Mouse (Mus musculus) right cerebral cortex, adult 18-20 months (tissue): ENCODE measurements around the gene Alg5.
"Not testable (repeated sequence)": the region's sequence is repeated elsewhere in the genome, so short reads cannot be mapped to it uniquely, and the experiment has no call there.

Experiments used
- DNase-seq: peaks from one replicate; pipeline ENCODE4 v3.0.0; 2022; ENCODE audit warnings: mixed read lengths

Alg5 gene

DNA sequence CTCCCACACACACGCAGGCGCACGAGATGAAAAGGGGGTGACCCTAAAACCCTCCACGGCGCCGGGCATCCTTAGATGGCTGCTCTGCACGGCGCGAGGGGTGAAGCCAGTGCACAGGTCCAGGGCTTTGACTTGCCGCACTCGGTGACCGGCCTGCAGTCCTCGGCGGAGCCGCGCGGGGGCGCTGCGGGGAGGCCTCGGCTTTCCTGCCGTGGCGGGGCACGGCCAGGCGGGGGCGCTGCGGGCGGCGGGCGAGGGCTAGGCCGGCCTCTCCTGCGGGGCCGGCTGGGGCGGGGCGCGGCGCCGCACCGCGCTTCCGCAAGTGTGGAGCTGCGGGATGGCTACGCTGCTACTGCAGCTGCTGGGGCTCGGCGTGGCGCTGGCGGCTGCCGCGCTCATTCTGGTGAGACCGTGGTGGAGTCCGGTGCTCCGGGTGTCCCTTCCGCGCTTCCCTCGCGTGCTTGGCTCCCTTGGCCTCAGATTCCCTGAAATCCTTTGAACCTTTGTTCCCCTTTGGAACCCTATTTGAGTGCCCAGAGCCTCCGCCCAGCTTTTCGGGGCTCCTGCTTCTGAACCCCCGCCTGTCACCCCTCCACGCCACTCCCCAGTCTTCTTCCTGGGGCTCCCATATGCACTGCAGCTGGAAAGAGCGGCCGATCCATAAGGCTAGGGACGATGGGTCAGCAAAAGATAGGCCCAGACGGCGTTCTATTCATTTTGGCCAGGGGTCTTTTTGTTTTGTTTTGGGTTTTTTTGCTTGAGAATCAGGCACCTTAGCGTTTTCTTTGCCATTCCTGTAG is at the start of gene Alg5, which contains the start of gene Exosc8:
Gene Alg5, plus strand, starts transcription at position 293 of the 800 bp plus-strand sequence.
Gene Exosc8, minus strand, starts transcription at position 147 of the 800 bp plus-strand sequence.
- DNase-seq: peak; percentile 86

GRCm38 (mm10) chr3:54687245-54687644 is 48.1 kb upstream of the Alg5 start:
- no peak for DNase-seq

DNA sequence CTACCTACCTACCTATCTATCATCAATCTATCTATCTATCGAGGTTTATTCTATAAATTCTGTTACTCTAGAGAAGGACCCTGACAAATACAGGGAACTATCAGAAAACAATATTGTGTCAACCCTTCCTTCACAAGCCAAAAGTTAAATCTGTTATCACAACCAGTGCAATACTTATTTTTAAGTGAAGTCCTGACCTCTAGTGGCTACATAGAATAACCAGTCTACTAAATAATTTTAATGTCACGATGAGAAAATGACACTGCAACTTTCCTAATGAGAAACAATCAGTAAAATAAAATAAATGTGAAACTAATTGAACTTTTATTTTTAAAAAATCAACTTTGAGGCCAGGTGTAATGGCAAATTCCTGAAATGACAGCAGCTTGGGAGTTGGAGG is 46.2 kb upstream of the Alg5 start:
- DNase-seq: no peak

DNA sequence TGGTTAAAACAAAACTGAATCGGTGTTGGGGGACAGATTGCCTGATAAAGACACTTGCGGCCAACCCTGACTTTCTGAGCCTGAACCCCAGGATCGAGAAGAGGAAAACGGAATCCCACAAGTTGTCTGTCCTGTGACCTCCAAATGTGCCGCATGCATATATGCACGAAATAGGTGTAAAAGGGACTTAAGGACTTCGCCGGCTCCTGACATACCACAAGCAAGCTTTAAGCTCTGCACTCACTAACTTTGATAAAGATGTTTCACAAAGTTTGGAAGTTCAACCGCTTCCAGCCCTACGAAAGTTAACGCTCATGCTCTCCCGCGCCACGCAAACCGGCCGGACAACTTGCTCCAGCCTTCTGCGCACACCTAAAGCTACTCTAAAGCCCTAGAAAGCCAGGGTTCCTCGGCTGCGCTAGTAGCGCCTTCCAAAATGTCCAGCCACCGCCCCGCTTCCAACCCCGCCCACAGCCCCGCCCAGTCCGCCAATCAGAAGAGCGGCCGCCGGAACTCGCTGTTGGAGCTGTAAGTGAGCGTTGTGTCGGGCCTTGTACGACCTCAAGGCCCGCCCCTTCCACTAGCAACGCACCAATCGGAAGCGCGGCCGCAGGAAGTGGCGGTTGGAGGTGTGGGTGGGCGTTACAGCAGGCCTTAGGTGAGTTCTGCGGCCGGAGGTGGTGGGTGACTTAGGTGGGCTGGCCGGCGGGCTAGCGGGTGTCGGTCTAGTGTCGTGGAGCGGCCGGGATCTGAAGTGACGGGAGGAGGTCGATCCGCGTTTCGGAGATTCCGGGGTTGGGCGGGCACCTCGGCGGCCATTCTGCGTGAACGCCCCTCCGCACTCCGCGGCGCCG is 42.9 kb upstream of the Alg5 start, which contains the start of gene Supt20:
Gene Supt20, plus strand, starts transcription at position 606 of the 854 bp plus-strand sequence.
- peak; percentile 95 for DNase-seq

DNA sequence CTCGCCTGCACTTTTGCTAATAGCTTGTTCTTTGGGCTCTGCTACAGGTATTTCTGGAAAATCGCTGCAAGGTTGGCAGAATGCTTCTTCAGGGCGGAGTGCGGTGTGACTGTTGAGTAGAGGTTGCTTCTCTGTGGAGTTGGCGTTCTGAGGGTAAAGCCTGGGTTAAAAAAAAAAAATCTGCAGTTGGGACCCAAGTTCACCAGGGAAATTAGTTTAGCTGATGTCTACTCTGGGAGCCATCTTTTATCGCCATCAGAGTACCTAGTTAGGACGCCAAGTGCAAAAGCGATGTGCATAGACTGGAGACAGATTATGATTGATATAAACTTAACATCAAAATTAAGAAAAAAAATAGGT is 42.3 kb upstream of the Alg5 start:
- no peak for DNase-seq

DNA sequence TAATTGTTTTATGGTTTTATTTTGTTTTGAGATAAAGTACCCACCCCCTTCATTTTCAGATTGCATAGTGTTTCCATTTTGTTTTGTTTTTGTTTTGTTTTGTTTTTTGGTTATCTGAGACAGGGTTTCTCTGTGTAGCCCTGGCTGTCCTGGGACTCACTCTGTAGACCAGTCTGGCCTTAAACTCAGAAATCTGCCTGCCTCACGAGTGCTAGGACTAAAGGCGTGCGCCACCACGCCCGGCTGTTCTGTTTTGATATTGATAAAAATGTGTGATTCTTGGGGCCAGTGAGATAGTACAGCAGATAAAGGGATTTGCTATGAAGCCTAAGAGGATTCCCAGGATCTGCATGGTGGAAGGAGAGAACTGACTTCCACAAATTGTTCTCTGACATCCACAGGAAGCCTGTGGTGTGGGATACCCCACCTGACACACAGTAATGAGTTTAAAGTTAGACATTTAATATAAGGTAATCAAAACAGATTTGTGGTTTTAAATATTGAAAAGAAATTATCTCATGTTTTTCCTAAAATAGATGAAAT is 35.5 kb upstream of the Alg5 start:
- no peak for DNase-seq

DNA sequence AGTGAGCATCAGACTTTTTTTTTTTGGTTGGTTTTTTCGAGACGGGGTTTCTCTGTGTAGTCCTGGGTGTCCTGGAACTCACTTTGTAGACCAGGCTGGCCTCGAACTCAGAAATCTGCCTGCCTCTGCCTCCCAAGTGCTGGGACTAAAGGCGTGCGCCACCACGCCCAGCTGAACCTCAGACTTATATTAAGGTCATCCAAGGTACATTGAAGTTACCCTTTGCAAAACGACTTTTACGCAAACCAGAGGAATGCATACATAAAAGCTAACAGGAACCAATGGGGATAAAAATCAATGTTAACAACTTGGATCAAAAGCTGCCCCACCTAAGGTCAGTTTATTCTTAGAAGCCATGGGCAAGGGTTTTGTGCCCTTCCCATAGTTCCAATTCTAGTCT is 31.2 kb upstream of the Alg5 start:
- DNase-seq: not testable (repeated sequence)

DNA sequence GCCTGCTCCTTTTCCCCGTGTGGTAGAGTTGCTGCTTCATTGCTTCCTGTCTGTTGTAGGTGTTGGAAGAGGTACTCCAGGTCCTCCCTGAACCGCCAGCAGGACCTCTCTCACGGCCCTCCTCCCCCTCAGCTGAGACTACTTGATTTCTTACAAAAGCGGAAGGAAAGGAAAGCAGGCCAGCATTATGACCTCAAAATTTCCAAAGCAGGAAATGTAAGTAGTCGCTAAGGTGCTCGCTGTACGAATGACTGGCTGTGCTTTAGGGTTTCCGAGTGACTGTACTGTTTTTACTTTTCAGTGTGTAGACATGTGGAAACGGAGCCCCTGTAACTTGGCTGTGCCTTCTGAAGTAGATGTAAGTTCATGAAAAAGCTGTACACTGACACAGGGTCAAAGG is 26.4 kb upstream of the Alg5 start:
- no peak for DNase-seq

DNA sequence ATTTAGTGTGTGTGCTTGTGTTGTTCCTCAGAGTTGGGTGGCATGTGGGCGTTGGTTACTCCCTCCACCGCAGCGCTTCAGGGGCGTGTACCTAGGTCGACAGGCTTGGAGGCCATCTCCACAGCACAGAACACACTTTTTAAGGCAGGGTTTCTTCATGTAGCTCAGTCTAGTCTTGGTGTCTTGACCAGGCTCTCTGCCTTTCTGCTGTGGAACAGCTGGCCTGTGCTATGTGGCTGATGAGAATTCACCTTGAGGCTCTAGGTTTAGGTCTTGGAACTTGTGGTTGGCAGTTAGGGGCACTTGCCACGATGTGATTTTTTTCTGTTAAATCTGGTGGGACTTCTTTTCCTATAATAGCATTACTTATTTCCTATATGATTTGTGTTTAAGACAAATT is 21.1 kb upstream of the Alg5 start, which contains the start of gene Gm21958:
Gene Gm21958, minus strand, starts transcription at position 101 of the 400 bp plus-strand sequence.
- DNase-seq: no peak

- DNase-seq: peak; percentile 72
Measured at GRCm38 (mm10) chr3:54715461-54715860, 19.9 kb upstream of the Alg5 start.

DNA sequence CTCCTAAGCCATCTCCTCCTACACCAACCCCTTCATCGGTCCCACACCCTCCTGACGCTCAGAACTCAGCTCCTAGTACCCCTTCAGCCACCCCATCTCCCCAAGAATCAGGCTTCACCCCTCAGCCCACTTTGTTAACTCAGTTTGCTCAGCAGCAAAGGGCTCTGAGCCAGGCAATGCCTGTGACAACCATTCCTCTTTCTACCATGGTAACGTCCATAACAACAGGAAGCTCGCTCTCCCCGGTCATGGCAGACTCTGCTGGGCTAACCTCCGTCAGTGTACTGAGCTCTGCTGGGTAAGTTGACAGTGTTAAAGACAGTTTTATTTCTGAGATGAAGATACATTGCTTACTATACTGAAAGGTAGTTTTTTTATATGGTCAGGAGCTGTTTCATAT is 18.0 kb upstream of the Alg5 start:
- no peak for DNase-seq

DNA sequence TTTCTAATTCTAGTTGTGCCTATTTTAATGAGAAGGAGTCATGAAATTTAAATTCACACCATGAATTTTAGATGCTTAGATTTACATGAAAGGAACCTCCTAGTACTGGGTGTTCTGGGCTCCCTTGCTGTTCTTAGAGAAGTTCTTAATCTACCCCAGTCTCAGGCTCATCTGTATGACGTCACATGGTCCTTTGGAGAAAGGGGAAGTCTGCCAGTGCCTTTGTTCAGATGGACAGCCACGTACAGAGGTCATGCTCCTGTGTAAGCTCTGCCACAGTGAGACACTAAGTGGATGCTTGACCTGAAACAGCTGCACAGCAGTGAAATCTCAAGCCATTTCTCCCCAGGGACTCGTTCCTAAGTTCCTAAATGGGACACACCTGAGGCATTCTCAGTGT is 16.4 kb upstream of the Alg5 start:
- no peak for DNase-seq

- DNase-seq: no peak
Measured at GRCm38 (mm10) chr3:54723741-54724500, 11.4 kb upstream of the Alg5 start.

DNA sequence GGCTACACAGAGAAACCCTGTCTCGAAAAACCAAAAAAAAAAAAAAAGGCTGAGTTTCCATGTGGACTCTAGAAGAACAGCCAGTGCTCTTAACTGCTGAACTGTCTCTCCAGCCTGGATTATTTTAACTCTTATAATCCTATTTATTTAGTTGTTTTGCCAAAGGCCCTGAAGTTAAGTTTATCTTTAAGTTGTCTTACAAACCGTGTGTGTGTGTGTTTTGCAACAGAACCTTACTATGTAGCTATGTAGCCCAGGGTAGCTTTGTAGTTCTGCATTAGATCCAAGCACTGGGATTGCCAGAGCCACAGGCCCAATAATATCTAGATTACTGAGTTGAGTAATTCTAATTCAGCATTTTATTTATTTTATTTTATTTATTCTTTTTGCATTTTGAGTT is 10.0 kb upstream of the Alg5 start:
- DNase-seq: no peak

GRCm38 (mm10) chr3:54727588-54727987 is 7.8 kb upstream of the Alg5 start:
- DNase-seq: no peak

- no peak for DNase-seq
Measured at GRCm38 (mm10) chr3:54728100-54728499, 7.2 kb upstream of the Alg5 start.

DNA sequence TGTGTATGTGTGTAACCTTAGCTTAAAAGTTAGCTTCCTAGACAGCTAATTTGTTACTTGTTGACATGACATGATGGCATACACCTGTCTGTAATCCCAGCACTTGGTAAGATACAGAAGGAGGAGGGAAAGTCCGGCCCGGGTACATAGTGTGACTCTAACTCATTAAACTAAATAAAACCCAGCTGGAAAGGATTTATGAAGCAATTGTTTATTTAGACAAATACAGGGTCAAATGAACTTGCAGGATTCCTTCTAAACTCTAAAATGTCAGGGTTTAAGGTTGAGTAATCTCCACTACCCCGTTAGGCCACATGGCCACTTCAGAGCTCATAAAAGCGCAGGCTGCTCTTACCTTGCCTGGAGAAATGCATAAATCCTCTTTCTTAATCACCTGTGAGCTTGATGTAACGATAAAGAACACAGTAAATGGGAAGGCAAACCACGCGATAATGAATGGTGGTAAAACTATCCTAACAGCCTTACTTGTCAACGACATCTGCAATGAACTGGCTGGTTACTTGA is 3.7 kb upstream of the Alg5 start:
- no peak for DNase-seq

DNA sequence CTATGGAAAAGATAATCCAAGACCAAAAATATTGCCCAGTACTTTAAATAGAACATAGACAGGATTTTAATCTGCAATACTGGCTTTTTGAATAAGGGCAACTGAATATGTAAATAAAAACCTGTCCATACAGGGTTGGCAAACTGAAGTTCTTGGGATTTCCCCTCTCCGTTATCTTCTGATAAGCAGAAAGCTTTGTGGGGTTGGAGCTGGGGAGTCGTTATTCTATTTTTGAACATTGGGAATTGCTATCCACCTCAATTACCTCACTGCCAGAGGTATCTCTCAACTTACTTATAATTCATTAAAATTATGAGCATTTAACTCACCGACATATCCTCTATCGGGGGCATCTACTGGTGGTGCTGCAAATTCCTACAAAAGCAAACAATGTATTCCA is 3.0 kb upstream of the Alg5 start:
- no peak for DNase-seq

GRCm38 (mm10) chr3:54734411-54735246 is 710 bp upstream of the Alg5 start:
- peak; percentile 90 for DNase-seq

DNA sequence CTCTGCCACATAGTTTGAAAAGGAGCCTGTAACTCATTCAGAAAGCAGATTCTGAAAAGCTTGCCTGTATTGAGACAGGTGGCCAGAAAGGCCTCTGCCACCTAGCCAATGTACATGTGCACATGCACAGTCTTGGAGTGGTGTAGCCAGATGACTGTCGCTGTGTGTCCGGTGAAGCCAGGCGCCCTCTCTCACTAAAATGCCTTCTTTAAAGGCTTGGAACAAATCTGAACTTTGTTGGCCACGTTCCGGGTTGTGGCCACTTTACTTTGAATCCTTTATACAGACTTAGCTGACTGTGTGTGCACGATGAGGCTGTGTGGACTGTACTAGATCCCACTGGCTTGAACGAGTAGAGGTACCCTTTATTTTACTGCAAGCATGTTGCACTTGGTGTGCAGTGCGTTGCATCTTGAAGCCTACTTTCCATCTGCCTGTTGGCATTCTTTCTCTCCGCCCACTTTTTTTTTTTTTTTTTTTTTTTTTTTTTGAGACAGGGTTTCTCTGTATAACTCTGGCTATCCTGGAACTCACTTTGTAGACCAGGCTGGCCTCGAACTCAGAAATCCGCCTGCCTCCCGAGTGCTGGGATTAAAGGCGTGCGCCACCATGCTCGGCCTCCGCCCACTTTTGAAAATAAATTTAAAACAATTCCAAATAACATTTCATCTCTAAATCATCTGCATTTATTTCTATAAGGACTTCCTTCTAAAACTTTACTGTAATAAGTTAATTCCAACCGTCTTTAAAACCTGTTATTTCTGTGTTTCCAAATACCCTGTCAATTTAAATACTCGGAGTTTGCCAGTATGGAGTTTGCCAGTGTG is 975 bp downstream of the Alg5 start:
- DNase-seq: no peak

DNA sequence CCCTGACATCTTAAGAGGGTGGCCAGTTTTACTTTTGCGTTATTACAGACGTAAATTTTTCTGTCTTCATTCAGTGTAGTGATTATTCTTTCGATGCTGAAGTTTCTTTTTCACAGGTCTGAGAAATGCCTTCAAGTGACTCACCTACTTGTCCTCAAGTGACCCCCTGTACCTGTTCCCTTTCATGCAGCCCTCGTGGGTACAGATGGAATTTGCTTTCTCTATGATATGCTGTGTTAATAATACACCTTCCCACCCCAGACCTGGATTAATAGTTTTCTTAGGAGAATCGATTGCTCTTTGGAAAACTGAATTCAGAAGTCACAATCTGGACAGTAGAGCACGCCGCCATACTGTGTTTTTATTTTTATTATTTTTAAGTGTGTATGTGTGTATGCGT is 2.0 kb downstream of the Alg5 start:
- DNase-seq: no peak
